Mouse (Mus musculus): Measurements from ENCODE around the gene Irf2bp2. TPM values are rescaled to one million over a fixed set of nuclear protein-coding genes. Genes with fewer than 3 reads are reported as not detected.
"Not testable (repeated sequence)": the region's sequence is repeated elsewhere in the genome, so short reads cannot be mapped to it uniquely, and the experiment has no call there.

Gene Irf2bp2
- polyA plus RNA-seq, 1 experiment = 1.3 TPM

- H3K9me3 ChIP-seq (ENCODE audit: control insufficient read depth, low read length) = no peaks in the 10 kb centered on the region
- H3K4me3 ChIP-seq (replicated peaks) = no peak overlapping the region
- TF ChIP-seq GATA1 (IDR thresholded peaks at IDR 0.05; ENCODE audit: low read length) (no peak), TAL1 (IDR thresholded peaks at IDR 0.05; ENCODE audit: low read length) (no peak)
- H3K27me3 ChIP-seq (ENCODE audit: control insufficient read depth) = no peaks in the 10 kb centered on the region; the same call in 1 of the 2 replicates
- no peaks in the 10 kb centered on the region for H3K36me3 ChIP-seq (ENCODE audit: control insufficient read depth)
- H3K4me1 ChIP-seq (ENCODE audit: control insufficient read depth) = peaks cover 12% of the 10 kb centered on the region
Observed at GRCm38 (mm10) chr8:126609556-126610263, 15.9 kb upstream of the Irf2bp2 start.

DNA sequence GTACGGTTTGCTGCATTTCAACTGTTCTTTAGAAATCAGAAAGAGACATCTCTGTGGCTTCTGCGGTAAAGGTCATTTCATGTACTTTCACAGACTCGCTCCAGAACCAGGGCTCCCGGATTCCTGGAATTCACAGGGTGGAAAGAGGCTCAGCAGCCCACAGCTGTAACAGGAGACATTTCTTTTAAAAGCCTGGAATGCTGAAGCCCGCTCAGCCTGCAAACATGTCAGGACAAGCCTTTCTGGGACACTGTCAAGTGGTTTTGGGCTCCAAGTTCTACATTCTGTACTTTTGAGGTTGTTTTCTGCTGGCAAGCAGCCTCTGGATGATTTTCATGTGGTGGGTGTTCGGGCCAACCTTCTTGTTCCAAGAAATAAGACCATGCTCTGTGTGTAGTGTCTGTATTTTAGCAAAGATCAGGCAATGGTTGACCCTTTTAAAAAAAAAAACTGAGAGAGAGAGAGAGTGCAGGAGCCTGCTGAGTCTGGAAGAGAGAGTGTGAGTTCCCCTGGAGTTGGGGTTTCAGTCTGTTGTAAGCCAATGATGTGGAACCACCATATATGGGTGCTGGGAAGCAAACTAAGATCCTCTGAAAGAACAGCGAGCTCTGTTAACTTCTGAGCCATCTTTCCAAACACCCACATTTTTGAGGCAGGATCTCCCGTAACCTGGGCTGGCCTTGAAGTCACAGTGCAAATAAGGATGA is 9.6 kb upstream of the Irf2bp2 start:
- H3K4me3 ChIP-seq (replicated peaks) = no peak overlapping the region
- TF ChIP-seq GATA1 (IDR thresholded peaks at IDR 0.05; ENCODE audit: low read length) (no peak), TAL1 (IDR thresholded peaks at IDR 0.05; ENCODE audit: low read length) (no peak)
- H3K27me3 ChIP-seq (ENCODE audit: control insufficient read depth) = no peaks in the 10 kb centered on the region; the same call in 1 of the 2 replicates

GRCm38 (mm10) chr8:126602641-126603040 is 8.9 kb upstream of the Irf2bp2 start:
- H3K36me3 ChIP-seq (ENCODE audit: control insufficient read depth) = no peaks in the 10 kb centered on the region
- H3K4me3 ChIP-seq (replicated peaks) = no peak overlapping the region
- TF ChIP-seq GATA1 (IDR thresholded peaks at IDR 0.05; ENCODE audit: low read length) (no peak), TAL1 (IDR thresholded peaks at IDR 0.05; ENCODE audit: low read length) (no peak)
- no peaks in the 10 kb centered on the region for H3K9me3 ChIP-seq (ENCODE audit: control insufficient read depth, low read length)
- no peaks in the 10 kb centered on the region; the same call in 1 of the 2 replicates for H3K27me3 ChIP-seq (ENCODE audit: control insufficient read depth)
- H3K4me1 ChIP-seq (ENCODE audit: control insufficient read depth) = peaks cover 23% of the 10 kb centered on the region

More for the DNA sequence above, 9.6 kb upstream of the Irf2bp2 start:
- H3K4me1 ChIP-seq (ENCODE audit: control insufficient read depth) = peaks cover 15% of the 10 kb centered on the region
- no peaks in the 10 kb centered on the region for H3K9me3 ChIP-seq (ENCODE audit: control insufficient read depth, low read length)
- H3K36me3 ChIP-seq (ENCODE audit: control insufficient read depth) = no peaks in the 10 kb centered on the region

DNA sequence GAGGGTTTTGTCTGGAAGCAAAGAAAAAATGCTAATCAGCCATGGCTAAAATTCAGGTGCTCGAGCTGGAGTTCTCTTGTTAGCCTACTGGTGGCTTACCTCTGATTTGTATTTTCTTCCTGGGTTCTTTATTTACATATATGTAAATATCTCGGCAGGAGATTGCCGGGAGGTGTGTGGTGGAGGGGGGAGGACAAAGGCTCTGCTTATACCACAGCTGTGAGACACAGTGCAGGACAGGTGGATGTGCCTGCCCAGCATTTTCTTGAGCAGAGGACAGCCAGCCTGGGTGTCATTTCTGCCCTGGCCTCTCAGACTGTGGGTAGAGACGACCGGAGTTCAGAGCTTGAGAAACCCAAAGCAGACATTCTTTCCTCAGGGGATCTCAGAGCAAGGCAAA is 7.5 kb upstream of the Irf2bp2 start:
- Histone ChIP-seq H3K4me1 (ENCODE audit: control insufficient read depth) (peaks cover 36% of the 10 kb centered on the region), H3K36me3 (ENCODE audit: control insufficient read depth) (no peaks in the 10 kb centered on the region), H3K27me3 (ENCODE audit: control insufficient read depth) (no peaks in the 10 kb centered on the region), H3K4me3 (replicated peaks) (no peak overlapping the region), H3K9me3 (ENCODE audit: control insufficient read depth, low read length) (no peaks in the 10 kb centered on the region)
- TF ChIP-seq GATA1 (IDR thresholded peaks at IDR 0.05; ENCODE audit: low read length) (no peak), TAL1 (IDR thresholded peaks at IDR 0.05; ENCODE audit: low read length) (no peak)

DNA sequence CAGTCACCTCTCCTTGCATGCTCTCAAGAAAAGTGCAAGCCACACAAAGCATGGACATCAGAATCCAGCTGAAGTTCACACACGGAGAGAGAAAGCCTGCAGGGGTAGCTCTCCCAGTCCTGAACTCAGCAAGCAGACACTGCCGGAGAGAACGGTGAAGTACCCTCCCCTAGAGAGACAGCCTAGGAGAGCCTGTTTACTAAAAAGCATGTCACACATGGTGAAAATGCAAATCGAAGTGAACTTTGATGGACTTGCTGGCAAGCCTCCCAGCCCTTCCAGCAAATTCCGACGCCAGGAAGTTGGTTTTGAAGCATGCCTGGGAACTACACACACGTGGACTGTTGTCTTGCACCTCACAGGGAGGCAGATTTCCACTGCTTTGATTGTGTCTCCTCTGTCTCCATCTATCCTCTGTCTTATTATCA is 7.0 kb upstream of the Irf2bp2 start:
- H3K9me3 ChIP-seq (ENCODE audit: control insufficient read depth, low read length) = no peaks in the 10 kb centered on the region
- no peaks in the 10 kb centered on the region for H3K27me3 ChIP-seq (ENCODE audit: control insufficient read depth)
- H3K36me3 ChIP-seq (ENCODE audit: control insufficient read depth) = no peaks in the 10 kb centered on the region
- H3K4me3 ChIP-seq (replicated peaks) = no peak overlapping the region
- no peak for TF ChIP-seq TAL1 (IDR thresholded peaks at IDR 0.05; ENCODE audit: low read length)
- no peak for TF ChIP-seq GATA1 (IDR thresholded peaks at IDR 0.05; ENCODE audit: low read length)
- peaks cover 41% of the 10 kb centered on the region for H3K4me1 ChIP-seq (ENCODE audit: control insufficient read depth)

DNA sequence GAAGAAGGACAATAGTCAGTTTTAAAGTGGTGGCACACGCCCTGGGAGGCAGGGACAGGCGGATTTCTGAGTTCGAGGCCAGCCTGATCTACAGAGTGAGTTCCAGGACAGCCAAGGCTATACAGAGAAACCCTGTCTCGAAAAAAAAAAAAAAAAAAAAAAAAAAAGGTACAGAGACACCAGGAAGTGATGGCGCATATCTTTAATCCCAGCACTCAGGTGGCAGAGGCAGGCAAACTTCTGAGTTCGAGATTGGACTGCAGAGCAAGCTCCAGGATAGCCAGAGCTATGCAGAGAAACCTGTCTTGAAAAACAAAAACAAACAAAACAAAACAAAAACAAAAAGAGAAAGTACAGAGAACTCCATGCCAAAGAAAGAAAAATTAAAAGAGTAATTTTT is 6.6 kb upstream of the Irf2bp2 start:
- H3K36me3 ChIP-seq (ENCODE audit: control insufficient read depth); H3K9me3 ChIP-seq (ENCODE audit: control insufficient read depth, low read length); H3K27me3 ChIP-seq (ENCODE audit: control insufficient read depth); H3K4me3 ChIP-seq (replicated peaks): not testable (repeated sequence)
- peaks cover 45% of the 10 kb centered on the region for H3K4me1 ChIP-seq (ENCODE audit: control insufficient read depth)

GRCm38 (mm10) chr8:126599297-126599696 is 5.5 kb upstream of the Irf2bp2 start:
- no peaks in the 10 kb centered on the region; the same call in 1 of the 2 replicates for H3K27me3 ChIP-seq (ENCODE audit: control insufficient read depth)
- TF ChIP-seq GATA1 (IDR thresholded peaks at IDR 0.05; ENCODE audit: low read length) (no peak), TAL1 (IDR thresholded peaks at IDR 0.05; ENCODE audit: low read length) (no peak)
- H3K4me3 ChIP-seq (replicated peaks) = no peak overlapping the region
- peaks cover 56% of the 10 kb centered on the region for H3K4me1 ChIP-seq (ENCODE audit: control insufficient read depth)
- H3K9me3 ChIP-seq (ENCODE audit: control insufficient read depth, low read length) = no peaks in the 10 kb centered on the region
- no peaks in the 10 kb centered on the region for H3K36me3 ChIP-seq (ENCODE audit: control insufficient read depth)

- TF ChIP-seq GATA1 (IDR thresholded peaks at IDR 0.05; ENCODE audit: low read length) (peak; percentile 24; the same call in 1 of the 2 replicates), TAL1 (IDR thresholded peaks at IDR 0.05; ENCODE audit: low read length) (peak; percentile 57)
- peaks cover 60% of the 10 kb centered on the region for H3K4me1 ChIP-seq (ENCODE audit: control insufficient read depth)
- no peaks in the 10 kb centered on the region for H3K9me3 ChIP-seq (ENCODE audit: control insufficient read depth, low read length)
- H3K36me3 ChIP-seq (ENCODE audit: control insufficient read depth) = no peaks in the 10 kb centered on the region
- H3K4me3 ChIP-seq (replicated peaks) = peak overlapping the region; percentile 13
- no peaks in the 10 kb centered on the region; the same call in 1 of the 2 replicates for H3K27me3 ChIP-seq (ENCODE audit: control insufficient read depth)
Observed at GRCm38 (mm10) chr8:126598218-126598617, 4.4 kb upstream of the Irf2bp2 start.

GRCm38 (mm10) chr8:126596721-126597120 is 2.9 kb upstream of the Irf2bp2 start:
- no peak for TF ChIP-seq TAL1 (IDR thresholded peaks at IDR 0.05; ENCODE audit: low read length)
- TF ChIP-seq GATA1 (IDR thresholded peaks at IDR 0.05; ENCODE audit: low read length) = no peak
- Histone ChIP-seq H3K9me3 (ENCODE audit: control insufficient read depth, low read length) (no peaks in the 10 kb centered on the region), H3K27me3 (ENCODE audit: control insufficient read depth) (no peaks in the 10 kb centered on the region; the same call in 1 of the 2 replicates), H3K4me1 (ENCODE audit: control insufficient read depth) (peaks cover 74% of the 10 kb centered on the region), H3K4me3 (replicated peaks) (no peak overlapping the region), H3K36me3 (ENCODE audit: control insufficient read depth) (peaks cover 5% of the 10 kb centered on the region)

All from erythroblast, embryonic 14.5 days (primary cell).